Mouse (Mus musculus) heart, postnatal 10 days (tissue): ENCODE results near the gene Nptxr. TPM values are rescaled to one million over a fixed set of nuclear protein-coding genes. Genes with fewer than 3 reads are reported as not detected.
A peak's percentile ranks its signal among the peaks of the same experiment; 100 is the strongest.
"Not testable (repeated sequence)": the region's sequence is repeated elsewhere in the genome, so short reads cannot be mapped to it uniquely, and the experiment has no call there.

ENCODE experiments used
- DNase-seq, 2 experiments: peaks; one replicate each; pipeline ENCODE4 v3.0.0; 2021
- intact Hi-C: fragments of 180-260 bp; cut with DNase I; formaldehyde crosslinking; loops from one replicate; pipeline ENCODE4 v1.15.1; 2025
- total RNA-seq, 2 experiments: library from RNA; stranded (reverse); gene quantifications; 2 replicates each; pipeline ENCODE4 v1.2.3; 2021

Nptxr gene
- total RNA-seq, 2 experiments from 2014 or later: 3.8 to 4.1 TPM

GRCm38 (mm10) chr15:79823588-79824280 is 19.2 kb upstream of the Nptxr start:
- intact Hi-C loops: no loop called here

GRCm38 (mm10) chr15:79822265-79823199 is 18.0 kb upstream of the Nptxr start:
- intact Hi-C loops: no loop called here
- no peak for DNase-seq

More at GRCm38 (mm10) chr15:79823588-79824280, 19.2 kb upstream of the Nptxr start:
- peak; percentile 76 for DNase-seq

- DNase-seq: no peak
- intact Hi-C loops: no loop called here
These were observed 13.8 kb upstream of the Nptxr start for GRCm38 (mm10) chr15:79818325-79818724.

- intact Hi-C loops: no loop called here
These were observed 9.2 kb upstream of the Nptxr start for GRCm38 (mm10) chr15:79813666-79814258.

GRCm38 (mm10) chr15:79812840-79813239 is 8.3 kb upstream of the Nptxr start:
- DNase-seq, intact Hi-C loops: not testable (repeated sequence)

More at GRCm38 (mm10) chr15:79813666-79814258, 9.2 kb upstream of the Nptxr start:
- DNase-seq: no peak

- intact Hi-C loops: no loop called here
- DNase-seq: no peak
These were observed 6.4 kb upstream of the Nptxr start for GRCm38 (mm10) chr15:79810997-79811396.

GRCm38 (mm10) chr15:79810061-79810460 is 5.5 kb upstream of the Nptxr start:
- DNase-seq: no peak
- intact Hi-C loops: no loop called here

GRCm38 (mm10) chr15:79808658-79809057 is 4.1 kb upstream of the Nptxr start:
- intact Hi-C loops: no loop called here
- DNase-seq: no peak

- intact Hi-C loops: no loop called here
- peak; percentile 43 to 68 for DNase-seq
These were observed 3.5 kb upstream of the Nptxr start for GRCm38 (mm10) chr15:79808114-79808513.

GRCm38 (mm10) chr15:79807050-79807449 is 2.5 kb upstream of the Nptxr start:
- no peak for DNase-seq
- intact Hi-C loops: no loop called here

GRCm38 (mm10) chr15:79805246-79805645 is 680 bp upstream of the Nptxr start:
- intact Hi-C loops: no loop called here
- DNase-seq: no peak

- intact Hi-C loops: no loop called here
- peak in 1 of 2 experiments; percentile 48 for DNase-seq
These were observed 824 bp downstream of the Nptxr start for GRCm38 (mm10) chr15:79803533-79804351.

GRCm38 (mm10) chr15:79802304-79802703 is 2.3 kb downstream of the Nptxr start:
- intact Hi-C loops: no loop called here
- DNase-seq: no peak

- DNase-seq: no peak
- intact Hi-C loops: no loop called here
These were observed 2.9 kb downstream of the Nptxr start for GRCm38 (mm10) chr15:79801646-79802045.

GRCm38 (mm10) chr15:79800701-79801100 is 3.9 kb downstream of the Nptxr start:
- intact Hi-C loops: no loop called here
- no peak for DNase-seq

- no peak for DNase-seq
- intact Hi-C loops: no loop called here
These were observed 6.0 kb downstream of the Nptxr start for GRCm38 (mm10) chr15:79798591-79798990.

- intact Hi-C loops: no loop called here
- DNase-seq: no peak
These were observed 6.9 kb downstream of the Nptxr start for GRCm38 (mm10) chr15:79797680-79798079.

- DNase-seq: no peak
- intact Hi-C loops: no loop called here
These were observed 7.5 kb downstream of the Nptxr start for GRCm38 (mm10) chr15:79797096-79797495.

- intact Hi-C loops: no loop called here
These were observed 8.3 kb downstream of the Nptxr start for GRCm38 (mm10) chr15:79796256-79796655.

GRCm38 (mm10) chr15:79794173-79794572 is 10.4 kb downstream of the Nptxr start:
- DNase-seq: peak in 1 of 2 experiments; percentile 36
- intact Hi-C loops: no loop called here

More at GRCm38 (mm10) chr15:79796256-79796655, 8.3 kb downstream of the Nptxr start:
- no peak for DNase-seq
